Mouse (Mus musculus): ENCODE measurements around the gene Nmral1. TPM values are rescaled to one million over a fixed set of nuclear protein-coding genes. Genes with fewer than 3 reads are reported as not detected.
A peak's percentile ranks its signal among the peaks of the same experiment; 100 is the strongest.

Gene Nmral1
- polyA plus RNA-seq, 1 experiment from 2014 or later = 141 TPM

- ATAC-seq (ENCODE audit: low FRiP score, low read depth) = no peak
- H3K4me2 ChIP-seq (replicated peaks) = no peak overlapping the region
- no peak overlapping the region for H3K4me3 ChIP-seq
- peaks cover 9% of the 10 kb centered on the region; the same call in 1 of the 2 replicates for H3K4me1 ChIP-seq
- no peak overlapping the region for H3K9ac ChIP-seq (replicated peaks)
- no peaks in the 10 kb centered on the region for H3K36me3 ChIP-seq
- H3K27me3 ChIP-seq = no peaks in the 10 kb centered on the region
- no peak overlapping the region for H3K27ac ChIP-seq (replicated peaks)
- no peaks in the 10 kb centered on the region for H3K9me3 ChIP-seq
- whole genome bisulfite sequencing = 90% methylated on average over 3 of the region's 3 CpGs
These were observed 11.7 kb upstream of the Nmral1 start for GRCm38 (mm10) chr16:4730776-4731358.

DNA sequence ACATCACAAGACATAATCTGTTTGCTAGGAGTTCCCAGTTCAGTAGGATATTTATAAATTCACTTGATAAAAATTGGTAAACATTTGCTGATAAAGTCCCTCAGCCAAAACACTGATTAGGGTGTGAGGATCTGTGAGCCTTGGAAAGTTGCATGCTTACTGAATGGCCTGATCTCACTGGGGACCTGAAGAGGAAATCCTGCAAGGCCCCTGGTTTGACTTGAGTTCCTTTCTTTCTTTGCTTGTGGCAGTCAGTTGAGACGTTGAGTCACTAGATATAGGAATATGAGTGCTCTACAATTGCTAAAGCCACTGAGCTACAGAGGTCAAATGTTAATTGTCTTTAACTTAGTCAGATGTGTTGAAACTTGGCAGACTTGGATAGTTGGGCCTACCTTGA lies 8.8 kb upstream of the Nmral1 start:
- Histone ChIP-seq H3K4me1 (peaks cover 9% of the 10 kb centered on the region; the same call in 1 of the 2 replicates), H3K27me3 (no peaks in the 10 kb centered on the region), H3K9me3 (no peaks in the 10 kb centered on the region), H3K4me2 (replicated peaks) (no peak overlapping the region), H3K27ac (replicated peaks) (no peak overlapping the region), H3K4me3 (no peak overlapping the region), H3K36me3 (no peaks in the 10 kb centered on the region), H3K9ac (replicated peaks) (no peak overlapping the region)
- 75% methylated on average over 1 of the region's 1 CpGs for WGBS
- no peak for ATAC-seq (ENCODE audit: low FRiP score, low read depth)

GRCm38 (mm10) chr16:4727526-4727925 lies 8.4 kb upstream of the Nmral1 start:
- Histone ChIP-seq H3K4me1 (peaks cover 9% of the 10 kb centered on the region; the same call in 1 of the 2 replicates), H3K36me3 (no peaks in the 10 kb centered on the region), H3K4me3 (no peak overlapping the region), H3K27ac (replicated peaks) (no peak overlapping the region), H3K9ac (replicated peaks) (no peak overlapping the region), H3K27me3 (no peaks in the 10 kb centered on the region), H3K4me2 (replicated peaks) (peak overlapping the region; percentile 82; the same call in 1 of the 2 replicates), H3K9me3 (no peaks in the 10 kb centered on the region)
- ATAC-seq (ENCODE audit: low FRiP score, low read depth) = no peak
- 92% methylated on average over 1 of the region's 1 CpGs for WGBS

DNA sequence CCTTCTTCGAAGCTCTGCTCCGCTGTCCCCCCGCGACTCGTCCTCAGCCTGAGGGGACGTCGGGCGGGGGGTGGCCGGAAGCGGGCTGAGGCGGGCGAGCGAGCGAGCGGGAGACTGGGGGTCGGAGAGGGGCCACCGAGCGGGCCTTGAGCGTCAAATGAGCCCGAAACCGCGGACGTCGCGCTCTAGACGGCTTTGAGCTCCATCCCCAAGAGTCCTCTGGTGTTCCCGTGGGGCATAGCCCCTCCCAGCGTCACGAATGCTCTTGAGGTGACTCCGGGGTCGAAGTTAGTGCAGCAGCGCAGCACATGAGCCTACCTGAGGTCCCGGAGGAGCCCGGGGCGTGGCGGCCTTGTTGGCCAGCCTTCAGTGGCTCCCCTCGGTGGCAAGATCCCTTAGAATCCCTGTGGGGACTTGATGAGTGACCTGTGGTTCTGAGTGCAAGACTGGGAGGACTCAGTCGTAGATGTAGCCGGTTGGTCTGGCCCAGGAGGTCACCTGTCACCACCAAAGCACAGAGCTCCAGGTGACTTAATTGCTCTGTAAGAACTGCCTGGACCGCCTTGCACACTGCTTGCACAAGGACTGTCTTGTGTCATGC lies 7.5 kb upstream of the Nmral1 start:
- Histone ChIP-seq H3K27ac (replicated peaks) (peak overlapping the region; percentile 76), H3K4me2 (replicated peaks) (peak overlapping the region; percentile 82), H3K4me3 (peak overlapping the region; percentile 83), H3K9me3 (no peaks in the 10 kb centered on the region), H3K27me3 (no peaks in the 10 kb centered on the region), H3K4me1 (peaks cover 9% of the 10 kb centered on the region; the same call in 1 of the 2 replicates), H3K9ac (replicated peaks) (peak overlapping the region; percentile 79), H3K36me3 (no peaks in the 10 kb centered on the region)
- 1% methylated on average over 40 of the region's 40 CpGs for WGBS
- ATAC-seq (ENCODE audit: low FRiP score, low read depth) = no peak

GRCm38 (mm10) chr16:4725780-4726527 lies 6.8 kb upstream of the Nmral1 start, which contains the start of gene Hmox2:
TSS of gene Hmox2 (plus strand) at chr16:4726361.
- WGBS = 6% methylated on average over 35 of the region's 35 CpGs
- peak; percentile 95 for ATAC-seq (ENCODE audit: low FRiP score, low read depth)
- no peaks in the 10 kb centered on the region for H3K27me3 ChIP-seq
- peak within 1 kb of the TSS; percentile 83 for H3K4me3 ChIP-seq
- H3K9me3 ChIP-seq = no peaks in the 10 kb centered on the region
- H3K9ac ChIP-seq (replicated peaks) = peak within 1 kb of the TSS; percentile 79
- H3K4me1 ChIP-seq = peaks cover 9% of the 10 kb centered on the region; the same call in 1 of the 2 replicates
- H3K27ac ChIP-seq (replicated peaks) = peak within 1 kb of the TSS; percentile 76
- no peaks in the 10 kb centered on the region for H3K36me3 ChIP-seq
- H3K4me2 ChIP-seq (replicated peaks) = peak within 1 kb of the TSS; percentile 82

DNA sequence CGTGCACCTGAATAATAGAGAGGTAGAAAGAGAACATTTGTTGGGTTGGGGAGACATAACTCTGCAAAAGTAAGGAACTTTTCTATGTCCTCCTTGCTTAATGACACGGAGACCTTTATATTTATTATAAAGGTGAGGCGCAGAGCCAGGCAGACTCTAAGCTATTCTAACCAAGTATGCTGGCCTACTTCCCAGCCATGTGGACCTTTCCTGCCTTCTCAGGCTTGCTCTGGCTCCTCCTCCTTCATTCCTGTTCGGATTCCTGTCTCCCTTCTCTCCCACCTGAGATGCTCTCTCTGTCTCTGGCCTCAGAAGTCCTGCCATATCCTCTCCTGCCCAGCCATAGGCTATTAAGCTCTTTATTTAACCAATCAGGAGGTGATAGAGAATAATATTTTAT lies 6.1 kb upstream of the Nmral1 start:
- no peak overlapping the region for H3K27ac ChIP-seq (replicated peaks)
- no peaks in the 10 kb centered on the region for H3K27me3 ChIP-seq
- H3K9me3 ChIP-seq = no peaks in the 10 kb centered on the region
- H3K4me3 ChIP-seq = no peak overlapping the region
- H3K36me3 ChIP-seq = no peaks in the 10 kb centered on the region
- H3K4me1 ChIP-seq = peaks cover 9% of the 10 kb centered on the region; the same call in 1 of the 2 replicates
- no peak overlapping the region for H3K9ac ChIP-seq (replicated peaks)
- WGBS = 80% methylated on average over 4 of the region's 4 CpGs
- no peak overlapping the region for H3K4me2 ChIP-seq (replicated peaks)
- ATAC-seq (ENCODE audit: low FRiP score, low read depth) = no peak

- H3K9ac ChIP-seq (replicated peaks) = no peak overlapping the region
- no peaks in the 10 kb centered on the region for H3K27me3 ChIP-seq
- peaks cover 11% of the 10 kb centered on the region; the same call in 1 of the 2 replicates for H3K4me1 ChIP-seq
- H3K9me3 ChIP-seq = no peaks in the 10 kb centered on the region
- H3K36me3 ChIP-seq = no peaks in the 10 kb centered on the region
- no peak overlapping the region for H3K27ac ChIP-seq (replicated peaks)
- H3K4me2 ChIP-seq (replicated peaks) = no peak overlapping the region
- ATAC-seq (ENCODE audit: low FRiP score, low read depth) = no peak
- WGBS = 83% methylated on average over 3 of the region's 3 CpGs
- H3K4me3 ChIP-seq = no peak overlapping the region
These were observed 3.7 kb upstream of the Nmral1 start for GRCm38 (mm10) chr16:4722915-4723209.

DNA sequence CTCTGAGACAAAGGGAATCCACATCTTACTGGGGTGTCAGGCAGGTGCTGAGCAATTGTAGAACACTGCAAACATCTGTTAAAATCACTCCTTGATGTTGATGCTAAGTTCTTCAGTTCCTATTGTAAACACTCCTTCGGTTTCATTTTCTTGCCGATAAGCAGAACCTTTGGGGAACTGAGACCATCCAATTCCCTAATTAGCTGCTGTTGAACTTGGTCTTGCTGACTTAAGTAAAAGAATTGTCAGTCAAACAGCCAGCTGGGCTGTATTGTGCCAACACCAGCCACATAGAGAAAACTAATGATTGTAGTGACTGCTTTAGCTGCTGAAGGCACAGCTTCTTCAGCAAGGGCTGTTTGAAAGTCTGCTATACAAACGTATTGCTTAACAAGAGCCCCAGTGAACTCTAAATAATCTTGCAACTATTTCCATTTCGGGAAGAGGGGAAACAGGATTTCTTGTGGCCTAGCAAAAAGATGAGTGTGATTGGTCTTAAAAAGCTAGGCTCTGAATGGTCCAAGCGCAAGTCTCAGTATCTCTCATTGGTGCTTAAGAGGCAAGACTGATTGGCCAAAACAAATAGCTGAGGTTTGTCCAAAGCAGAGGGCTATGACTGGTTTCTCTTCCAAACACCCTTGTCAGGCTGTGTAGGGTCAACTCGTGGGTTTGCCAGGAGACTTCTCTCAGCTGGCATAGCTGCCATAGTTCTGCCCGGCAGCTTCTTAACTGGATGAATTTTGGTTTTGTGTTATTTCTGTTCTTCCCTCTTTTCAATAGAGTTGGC lies 3.2 kb upstream of the Nmral1 start:
- Histone ChIP-seq H3K27me3 (no peaks in the 10 kb centered on the region), H3K4me1 (peaks cover 14% of the 10 kb centered on the region), H3K9ac (replicated peaks) (no peak overlapping the region), H3K4me3 (no peak overlapping the region), H3K27ac (replicated peaks) (no peak overlapping the region), H3K4me2 (replicated peaks) (no peak overlapping the region), H3K36me3 (no peaks in the 10 kb centered on the region), H3K9me3 (no peaks in the 10 kb centered on the region)
- WGBS = 83% methylated on average over 7 of the region's 7 CpGs
- no peak for ATAC-seq (ENCODE audit: low FRiP score, low read depth)

GRCm38 (mm10) chr16:4717866-4718265 lies 1.3 kb downstream of the Nmral1 start:
- Histone ChIP-seq H3K9me3 (no peaks in the 10 kb centered on the region), H3K4me1 (peaks cover 7% of the 10 kb centered on the region; the same call in 1 of the 2 replicates), H3K27me3 (no peaks in the 10 kb centered on the region), H3K4me3 (peak overlapping the region; percentile 73), H3K36me3 (peaks cover 36% of the 10 kb centered on the region), H3K4me2 (replicated peaks) (peak overlapping the region; percentile 69), H3K27ac (replicated peaks) (no peak overlapping the region), H3K9ac (replicated peaks) (peak overlapping the region; percentile 47; the same call in 1 of the 2 replicates)
- ATAC-seq (ENCODE audit: low FRiP score, low read depth) = no peak
- whole genome bisulfite sequencing = 80% methylated on average over 3 of the region's 3 CpGs

DNA sequence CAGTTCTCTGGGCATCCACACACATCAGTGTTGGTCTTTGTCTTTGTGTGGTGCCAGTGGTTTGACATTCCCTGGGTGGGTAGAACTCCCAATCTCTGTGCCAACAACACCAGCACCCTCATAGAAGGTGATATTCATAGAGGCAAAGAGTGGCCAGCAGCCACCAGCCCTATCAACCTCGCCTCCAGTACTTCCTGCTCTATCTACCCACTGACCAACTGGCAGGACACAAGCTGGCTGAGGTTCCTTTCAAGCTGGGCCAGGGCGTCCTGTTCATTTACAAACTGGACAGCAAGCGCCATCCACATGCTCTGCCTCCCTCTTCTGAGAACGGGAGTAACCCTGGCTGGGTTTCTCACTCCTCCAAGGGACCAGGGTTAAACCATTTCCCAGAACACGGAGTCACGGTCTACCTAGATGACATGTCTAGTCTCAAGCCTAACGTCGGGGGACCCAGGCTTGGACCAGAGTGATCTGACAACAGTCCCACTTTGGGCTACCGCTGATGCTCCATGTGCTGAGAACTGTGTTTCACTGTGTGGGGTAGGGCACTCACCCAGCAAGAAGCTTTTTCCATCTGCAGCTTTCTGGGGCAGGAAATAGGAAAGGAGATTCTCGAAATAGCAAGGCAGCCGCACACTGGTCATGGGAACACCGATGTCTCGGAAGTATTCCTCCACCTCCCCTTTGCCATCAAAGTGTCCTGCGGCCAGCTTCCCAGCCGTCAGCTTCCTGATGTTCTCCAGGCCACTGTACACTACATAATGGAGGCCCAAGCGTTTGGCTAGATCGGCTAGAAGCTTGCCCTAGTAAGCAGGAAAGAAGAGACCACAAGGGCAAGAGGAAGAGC lies 5.1 kb downstream of the Nmral1 start:
- Histone ChIP-seq H3K4me3 (no peak overlapping the region), H3K9me3 (no peaks in the 10 kb centered on the region), H3K27me3 (no peaks in the 10 kb centered on the region), H3K9ac (replicated peaks) (no peak overlapping the region), H3K4me1 (peaks cover 7% of the 10 kb centered on the region; the same call in 1 of the 2 replicates), H3K36me3 (peaks cover 74% of the 10 kb centered on the region), H3K4me2 (replicated peaks) (no peak overlapping the region), H3K27ac (replicated peaks) (no peak overlapping the region)
- WGBS = 94% methylated on average over 17 of the region's 17 CpGs
- ATAC-seq (ENCODE audit: low FRiP score, low read depth) = no peak

DNA sequence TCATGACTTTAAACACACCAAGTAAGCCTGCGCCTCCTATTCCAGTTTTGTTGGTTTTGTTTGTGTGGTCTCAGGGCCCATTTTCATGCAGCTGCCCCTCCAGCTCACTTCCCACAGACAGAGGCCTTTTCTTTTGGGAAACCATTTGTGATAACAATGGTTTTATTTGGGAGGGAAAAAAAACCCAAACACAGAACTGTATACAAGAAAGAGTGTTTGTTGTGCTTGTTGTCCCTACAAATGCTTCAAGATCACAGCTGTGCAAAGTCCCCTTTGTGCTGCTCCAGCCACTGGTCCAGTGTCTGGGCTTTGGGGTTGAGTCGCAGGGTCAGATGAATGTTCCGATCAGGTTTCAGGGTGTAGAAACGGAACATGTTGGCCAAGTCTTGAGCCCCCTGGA lies 8.0 kb downstream of the Nmral1 start:
- Histone ChIP-seq H3K9ac (replicated peaks) (no peak overlapping the region), H3K36me3 (peaks cover 98% of the 10 kb centered on the region), H3K27me3 (no peaks in the 10 kb centered on the region), H3K4me3 (no peak overlapping the region), H3K27ac (replicated peaks) (no peak overlapping the region), H3K4me2 (replicated peaks) (no peak overlapping the region), H3K4me1 (no peaks in the 10 kb centered on the region), H3K9me3 (no peaks in the 10 kb centered on the region)
- WGBS = 91% methylated on average over 4 of the region's 4 CpGs
- ATAC-seq (ENCODE audit: low FRiP score, low read depth) = no peak
